Mouse (Mus musculus) thymus, adult 2 months (tissue): Measurements from ENCODE around the gene Chst5. TPM values are rescaled to one million over a fixed set of nuclear protein-coding genes. Genes with fewer than 3 reads are reported as not detected.
"Not testable (repeated sequence)": the region's sequence is repeated elsewhere in the genome, so short reads cannot be mapped to it uniquely, and the experiment has no call there.

Experiments
- DNase-seq: peaks from one replicate; pipeline ENCODE4 v3.0.0; 2021
- H3K27ac ChIP-seq: fragments of 200-500 bp; 2 replicates; pipeline ENCODE4 v1.5.1; 2012; ENCODE audit warnings: low read length, control low read depth; ENCODE audit not compliant: control insufficient read depth, insufficient read depth
- H3K27me3 ChIP-seq: fragments of 200-500 bp; 2 replicates; pipeline ENCODE4 v1.6.1; 2012; ENCODE audit warnings: mild to moderate bottlenecking, low read length, moderate library complexity, mixed read lengths; ENCODE audit not compliant: control insufficient read depth, insufficient read depth
- H3K36me3 ChIP-seq: fragments of 200-500 bp; 2 replicates; pipeline ENCODE4 v1.6.1; 2012; ENCODE audit warnings: mild to moderate bottlenecking, low read length, moderate library complexity; ENCODE audit not compliant: control insufficient read depth, insufficient read depth
- H3K4me1 ChIP-seq: fragments of 200-500 bp; replicated peaks from 2 replicates; pipeline ENCODE4 v1.6.1; 2012; ENCODE audit warnings: low read length; ENCODE audit not compliant: control insufficient read depth, insufficient read depth
- H3K4me3 ChIP-seq: fragments of 200-500 bp; 2 replicates; pipeline ENCODE4 v1.5.1; 2012; ENCODE audit warnings: mild to moderate bottlenecking, low read length, control low read depth, moderate library complexity; ENCODE audit not compliant: control insufficient read depth, insufficient read depth
- CTCF ChIP-seq: fragments of 200-500 bp; IDR thresholded peaks from 2 replicates; pipeline ENCODE4 v1.5.1; 2012; ENCODE audit warnings: mild to moderate bottlenecking, control low read depth, low read length, moderate library complexity, borderline replicate concordance; ENCODE audit not compliant: control insufficient read depth, poor library complexity, insufficient read depth; ENCODE audit errors: extremely low read depth
- POLR2A ChIP-seq: fragments of 200-500 bp; IDR thresholded peaks from 2 replicates; pipeline ENCODE4 v1.6.1; 2012; ENCODE audit warnings: mild to moderate bottlenecking, low read length, control low read depth, moderate library complexity; ENCODE audit not compliant: control insufficient read depth, poor library complexity, insufficient read depth; ENCODE audit errors: extremely low read depth
- WGBS: fragments of 180-500 bp; shearing (Covaris S2); methylation state at CpG from one replicate; pipeline ENCODE4 v1.1.7; 2018; 5-methylcytosine and 5-hydroxymethylcytosine counted together
- polyA plus RNA-seq: library from polyadenylated mRNA; depleted of rRNA; stranded (reverse); fragments of >200 nt; gene quantifications from 2 replicates; pipeline ENCODE4 v1.2.3, GENCODE M21; 2012

The Chst5 gene
- polyA plus RNA-seq, 1 experiment: 0.75 TPM

- peaks cover 14% of the 10 kb centered on the region for H3K4me1 ChIP-seq
- TF ChIP-seq CTCF (no peak), POLR2A (no peak)
- 12% methylated on average over 10 of the region's 10 CpGs for WGBS
- H3K4me3 ChIP-seq: peak overlapping the region; percentile 95; the same call in 1 of the 2 replicates
- no peak overlapping the region for H3K27ac ChIP-seq
- H3K36me3 ChIP-seq: peaks cover 7% of the 10 kb centered on the region; the same call in 1 of the 2 replicates
- H3K27me3 ChIP-seq: no peaks in the 10 kb centered on the region
- no peak for DNase-seq
These were observed 29.4 kb upstream of the Chst5 start for GRCm38 (mm10) chr8:111939516-111940142.

GRCm38 (mm10) chr8:111938076-111938985, 28.1 kb upstream of the Chst5 start:
- peaks cover 16% of the 10 kb centered on the region for H3K4me1 ChIP-seq
- not testable (repeated sequence) for H3K4me3 ChIP-seq, H3K36me3 ChIP-seq, H3K27ac ChIP-seq, H3K27me3 ChIP-seq, DNase-seq
- 93% methylated on average over 9 of the region's 9 CpGs for whole genome bisulfite sequencing

GRCm38 (mm10) chr8:111937184-111937583, 26.9 kb upstream of the Chst5 start:
- Histone ChIP-seq H3K4me1 (peaks cover 20% of the 10 kb centered on the region), H3K27me3 (no peaks in the 10 kb centered on the region; the same call in 1 of the 2 replicates), H3K27ac (no peak overlapping the region), H3K4me3 (no peak overlapping the region), H3K36me3 (no peaks in the 10 kb centered on the region)
- no peak for TF ChIP-seq POLR2A
- TF ChIP-seq CTCF: no peak
- no peak for DNase-seq
- 87% methylated on average over 3 of the region's 3 CpGs for WGBS

GRCm38 (mm10) chr8:111934201-111934600, 24.0 kb upstream of the Chst5 start:
- H3K27me3 ChIP-seq: no peaks in the 10 kb centered on the region; the same call in 1 of the 2 replicates
- no peak overlapping the region for H3K27ac ChIP-seq
- H3K4me3 ChIP-seq: no peak overlapping the region
- TF ChIP-seq CTCF (no peak), POLR2A (no peak)
- no peak for DNase-seq
- 87% methylated on average over 2 of the region's 2 CpGs for WGBS
- H3K36me3 ChIP-seq: no peaks in the 10 kb centered on the region
- peaks cover 7% of the 10 kb centered on the region for H3K4me1 ChIP-seq

GRCm38 (mm10) chr8:111933348-111934076, 23.3 kb upstream of the Chst5 start, which contains the start of gene Tmem231:
Gene Tmem231, minus strand, starts transcription at chr8:111933881.
- no peaks in the 10 kb centered on the region; the same call in 1 of the 2 replicates for H3K27me3 ChIP-seq
- H3K4me1 ChIP-seq: peaks cover 7% of the 10 kb centered on the region
- H3K36me3 ChIP-seq: no peaks in the 10 kb centered on the region
- TF ChIP-seq POLR2A: 0 out of 2 replicates have a peak, but pooled peaks have one; percentile 41
- TF ChIP-seq CTCF: no peak
- 3% methylated on average over 53 of the region's 53 CpGs for WGBS
- H3K27ac ChIP-seq: no peak within 1 kb of the TSS
- peak; percentile 88 for DNase-seq
- H3K4me3 ChIP-seq: peak within 1 kb of the TSS; percentile 58

GRCm38 (mm10) chr8:111932580-111933336, 22.5 kb upstream of the Chst5 start:
- Histone ChIP-seq H3K36me3 (no peaks in the 10 kb centered on the region), H3K27me3 (no peaks in the 10 kb centered on the region; the same call in 1 of the 2 replicates), H3K4me1 (peaks cover 7% of the 10 kb centered on the region), H3K4me3 (peak overlapping the region; percentile 58), H3K27ac (no peak overlapping the region)
- WGBS: 66% methylated on average over 19 of the region's 19 CpGs
- TF ChIP-seq CTCF (no peak), POLR2A (no peak)
- DNase-seq: no peak
